Mouse (Mus musculus) liver, postnatal 0 days (tissue): ENCODE results near the gene Rapgef4.

Experiments
- CTCF ChIP-seq: sonication (generic); IDR thresholded peaks from 2 replicates; pipeline ENCODE4 v1.5.1; 2016; ENCODE audit warnings: antibody characterized with exemption, low read depth
- EP300 ChIP-seq: IDR thresholded peaks from 2 replicates; pipeline ENCODE4 v1.6.1; 2016; ENCODE audit warnings: antibody characterized with exemption, low read depth, mild to moderate bottlenecking

- no peak for TF ChIP-seq CTCF
- no peak for TF ChIP-seq EP300
Observed at GRCm38 (mm10) chr2:72056081-72056874, 75.2 kb downstream of the Rapgef4 start.
